Mouse (Mus musculus) neural tube, embryonic 12.5 days (tissue): ENCODE measurements around the gene Ppm1h. TPM values are rescaled to one million over a fixed set of nuclear protein-coding genes. Genes with fewer than 3 reads are reported as not detected.

Source experiments
- ATAC-seq: fragments of 200-750 bp; cut with Nextera tagmentation; 2 replicates; pipeline ENCODE4 v1.8.0; 2017; ENCODE audit warnings: low read depth, mild to moderate bottlenecking, moderate TSS enrichment, moderate library complexity; ENCODE audit not compliant: low FRiP score
- H3K27ac ChIP-seq: fragments of 300-500 bp; sonication (generic); 2 replicates; pipeline ENCODE4 v1.5.1; 2016
- H3K27me3 ChIP-seq: fragments of 300-500 bp; sonication (generic); replicated peaks from 2 replicates; pipeline ENCODE4 v1.6.1; 2016; ENCODE audit warnings: mild to moderate bottlenecking
- H3K36me3 ChIP-seq: fragments of 300-500 bp; sonication (generic); 2 replicates; pipeline ENCODE4 v1.6.1; 2016; ENCODE audit warnings: mild to moderate bottlenecking
- H3K4me1 ChIP-seq: fragments of 300-500 bp; sonication (generic); 2 replicates; pipeline ENCODE4 v1.6.1; 2016
- H3K4me2 ChIP-seq: fragments of 300-500 bp; sonication (generic); replicated peaks from 2 replicates; pipeline ENCODE4 v1.6.1; 2016; ENCODE audit warnings: mild to moderate bottlenecking
- H3K4me3 ChIP-seq: fragments of 300-500 bp; sonication (generic); 2 replicates; pipeline ENCODE4 v1.5.1; 2016
- H3K9ac ChIP-seq: fragments of 300-500 bp; sonication (generic); 2 replicates; pipeline ENCODE4 v1.6.1; 2016; ENCODE audit warnings: mild to moderate bottlenecking
- H3K9me3 ChIP-seq: fragments of 300-500 bp; sonication (generic); 2 replicates; pipeline ENCODE4 v1.6.1; 2016; ENCODE audit warnings: mild to moderate bottlenecking
- WGBS: fragments of 180-500 bp; shearing (Covaris S2); methylation state at CpG from one replicate; pipeline ENCODE4 v1.1.7; 2016; 5-methylcytosine and 5-hydroxymethylcytosine counted together
- polyA plus RNA-seq: library from polyadenylated mRNA; unstranded; fragments of >200 nt; fragmentation: Nextera tagmentation; extraction: Ambion mirVana; gene quantifications from 2 replicates; pipeline ENCODE4 v1.2.1, GENCODE M21; 2016

The Ppm1h gene
- polyA plus RNA-seq, 1 experiment from 2014 or later, result 18.4 TPM

DNA sequence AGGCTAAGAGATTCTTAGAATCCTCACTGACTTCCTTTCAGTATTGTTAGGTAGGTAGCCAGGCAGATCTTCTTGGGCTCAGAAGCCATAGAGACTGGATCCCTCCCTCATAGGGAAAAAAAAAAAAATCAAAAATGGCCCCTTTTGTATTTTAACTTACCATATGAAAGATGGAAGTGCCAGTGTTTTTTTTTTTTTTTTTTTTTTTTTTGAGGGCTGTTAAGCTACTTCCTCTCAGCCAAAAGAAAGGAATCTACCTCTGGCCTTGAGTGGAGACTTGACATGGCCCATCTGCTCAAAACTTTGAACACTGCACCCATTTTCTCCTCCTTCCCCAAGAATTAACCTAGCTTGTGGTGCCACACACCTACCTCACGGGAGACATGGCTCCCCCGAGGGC is 127.3 kb downstream of the Ppm1h start:
- H3K9ac ChIP-seq, result no peak overlapping the region
- no peaks in the 10 kb centered on the region; the same call in 1 of the 2 replicates for H3K27me3 ChIP-seq
- H3K4me1 ChIP-seq, result peaks cover 23% of the 10 kb centered on the region; the same call in 1 of the 2 replicates
- WGBS, result 76% methylated on average over 2 of the region's 2 CpGs
- ATAC-seq, result no peak
- peaks cover 3% of the 10 kb centered on the region; the same call in 1 of the 2 replicates for H3K9me3 ChIP-seq
- H3K4me2 ChIP-seq, result no peak overlapping the region
- H3K27ac ChIP-seq, result no peak overlapping the region
- H3K4me3 ChIP-seq, result no peak overlapping the region
- H3K36me3 ChIP-seq, result no peaks in the 10 kb centered on the region

DNA sequence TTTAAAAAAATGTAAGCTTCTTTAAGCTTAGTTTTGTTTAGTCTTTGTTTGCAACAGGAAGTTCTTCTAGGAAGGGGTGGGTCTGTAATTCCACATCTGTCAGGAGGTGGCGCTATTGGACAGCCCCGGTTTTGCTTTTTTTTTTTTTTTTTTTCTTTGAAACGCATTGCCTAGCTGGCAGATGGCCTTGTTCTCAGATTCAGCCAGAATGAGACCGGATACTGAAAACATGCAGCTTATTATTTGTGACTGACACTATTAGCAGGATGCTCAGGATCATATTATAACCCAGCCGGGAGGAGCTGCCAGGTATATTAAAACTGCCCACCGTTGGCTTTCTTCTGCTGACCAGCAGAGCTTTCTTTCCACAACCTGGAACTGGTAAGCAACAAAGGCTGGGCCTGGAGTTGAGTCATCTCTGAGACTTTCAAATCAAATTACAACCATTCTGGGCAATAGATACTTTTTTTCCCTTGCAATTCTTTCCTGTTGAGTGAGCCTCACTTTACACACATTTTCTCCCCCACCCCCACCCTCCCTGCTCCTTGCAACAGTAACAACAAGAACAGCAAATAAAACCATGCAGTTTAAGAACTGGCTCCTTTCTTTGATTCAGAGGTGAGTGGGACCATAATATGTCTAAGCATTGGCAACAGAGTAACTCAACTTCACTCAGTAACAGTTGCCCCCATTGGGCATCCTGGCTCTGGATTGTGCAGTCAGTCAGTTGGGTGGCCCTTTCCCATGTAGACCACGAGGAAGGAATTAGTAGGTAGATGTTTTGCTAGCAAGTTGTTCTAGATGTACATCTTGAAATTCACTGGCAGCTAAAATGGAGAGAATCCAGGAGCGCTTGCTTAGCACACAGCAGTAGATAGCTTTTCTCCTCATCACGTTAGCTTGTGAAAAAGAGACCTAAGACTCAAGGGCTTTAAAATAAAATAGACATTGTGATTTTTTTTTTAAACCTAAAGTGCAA is 128.9 kb downstream of the Ppm1h start:
- Histone ChIP-seq H3K4me3 (no peak overlapping the region), H3K36me3 (no peaks in the 10 kb centered on the region), H3K9me3 (peaks cover 3% of the 10 kb centered on the region; the same call in 1 of the 2 replicates), H3K4me1 (peaks cover 18% of the 10 kb centered on the region; the same call in 1 of the 2 replicates), H3K9ac (no peak overlapping the region), H3K27me3 (no peaks in the 10 kb centered on the region; the same call in 1 of the 2 replicates), H3K27ac (no peak overlapping the region), H3K4me2 (no peak overlapping the region)
- WGBS, result 38% methylated on average over 9 of the region's 9 CpGs
- no peak for ATAC-seq

DNA sequence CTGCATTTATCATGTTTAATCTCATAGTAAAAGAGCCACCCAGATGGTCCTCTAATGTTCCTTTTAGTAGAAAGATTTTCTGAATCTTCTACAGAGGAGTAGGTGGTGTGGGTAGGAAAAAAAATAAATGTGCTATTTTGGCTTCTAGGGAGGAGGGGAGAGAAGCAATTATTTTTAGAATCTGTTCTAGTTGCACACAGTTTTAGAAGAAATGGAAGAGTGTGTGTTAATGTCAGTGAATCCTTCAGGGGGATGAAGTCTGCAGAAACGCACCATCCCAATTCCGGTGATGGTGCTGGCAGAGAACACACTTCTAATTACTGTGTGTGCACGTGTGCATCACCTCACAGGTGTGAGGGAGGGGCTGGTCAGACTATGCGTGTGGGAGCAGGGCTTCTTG is 129.6 kb downstream of the Ppm1h start:
- 76% methylated on average over 4 of the region's 4 CpGs for WGBS
- no peak overlapping the region for H3K9ac ChIP-seq
- ATAC-seq, result no peak
- no peak overlapping the region for H3K4me3 ChIP-seq
- no peaks in the 10 kb centered on the region for H3K36me3 ChIP-seq
- peaks cover 3% of the 10 kb centered on the region; the same call in 1 of the 2 replicates for H3K9me3 ChIP-seq
- no peak overlapping the region for H3K27ac ChIP-seq
- H3K4me1 ChIP-seq, result peaks cover 14% of the 10 kb centered on the region; the same call in 1 of the 2 replicates
- H3K27me3 ChIP-seq, result peaks cover 1% of the 10 kb centered on the region; the same call in 1 of the 2 replicates
- H3K4me2 ChIP-seq, result no peak overlapping the region

DNA sequence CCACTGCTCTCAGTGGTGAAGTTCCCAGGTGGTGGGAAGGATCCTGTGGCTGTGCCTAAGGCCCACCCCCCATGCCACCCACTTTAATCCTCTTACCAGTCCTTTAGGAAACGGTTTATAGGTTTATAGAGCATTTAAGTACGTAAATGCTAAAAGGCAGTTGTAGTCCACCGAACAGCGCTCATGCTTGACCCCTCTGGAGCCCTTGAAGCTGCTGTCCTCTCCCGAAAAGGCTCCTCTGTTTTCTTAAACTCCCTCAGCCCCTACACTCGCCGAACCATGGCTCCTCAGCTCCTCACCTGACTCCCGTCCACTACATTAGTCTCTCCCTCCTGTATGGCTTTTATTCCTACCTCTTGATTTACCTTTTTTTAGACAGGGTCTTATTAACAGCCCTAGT is 131.3 kb downstream of the Ppm1h start:
- Histone ChIP-seq H3K36me3 (no peaks in the 10 kb centered on the region), H3K9me3 (peaks cover 3% of the 10 kb centered on the region; the same call in 1 of the 2 replicates), H3K4me2 (no peak overlapping the region), H3K27me3 (peaks cover 6% of the 10 kb centered on the region; the same call in 1 of the 2 replicates), H3K4me3 (no peak overlapping the region), H3K9ac (no peak overlapping the region), H3K4me1 (peaks cover 16% of the 10 kb centered on the region; the same call in 1 of the 2 replicates), H3K27ac (no peak overlapping the region)
- 62% methylated on average over 8 of the region's 8 CpGs for WGBS
- no peak for ATAC-seq

DNA sequence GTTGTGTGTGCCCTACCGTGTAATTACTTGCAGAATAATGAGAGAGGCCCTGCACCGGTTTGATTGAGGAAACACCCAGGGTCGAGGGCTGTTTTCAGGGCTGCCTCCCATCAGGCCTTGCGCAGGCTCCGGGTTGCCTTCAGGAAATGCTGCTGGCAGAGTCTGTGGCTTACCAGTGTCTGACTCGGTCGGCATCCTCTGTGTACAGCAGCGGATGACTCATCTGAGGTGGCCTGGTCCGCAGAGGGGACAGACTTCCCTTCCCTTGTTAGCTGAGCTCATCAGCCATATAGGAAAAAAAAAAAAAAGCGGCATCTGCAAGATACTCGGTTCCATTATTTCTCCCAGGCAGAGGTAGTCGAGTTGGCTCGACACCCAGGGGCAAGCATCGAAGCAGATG is 136.5 kb downstream of the Ppm1h start:
- Histone ChIP-seq H3K4me2 (no peak overlapping the region; the same call in 1 of the 2 replicates), H3K4me3 (no peak overlapping the region), H3K27me3 (peaks cover 6% of the 10 kb centered on the region; the same call in 1 of the 2 replicates), H3K36me3 (no peaks in the 10 kb centered on the region), H3K27ac (peak overlapping the region; percentile 7; the same call in 1 of the 2 replicates), H3K4me1 (peaks cover 10% of the 10 kb centered on the region; the same call in 1 of the 2 replicates), H3K9me3 (no peaks in the 10 kb centered on the region), H3K9ac (no peak overlapping the region; the same call in 1 of the 2 replicates)
- 48% methylated on average over 14 of the region's 14 CpGs for WGBS
- peak; percentile 85 for ATAC-seq

DNA sequence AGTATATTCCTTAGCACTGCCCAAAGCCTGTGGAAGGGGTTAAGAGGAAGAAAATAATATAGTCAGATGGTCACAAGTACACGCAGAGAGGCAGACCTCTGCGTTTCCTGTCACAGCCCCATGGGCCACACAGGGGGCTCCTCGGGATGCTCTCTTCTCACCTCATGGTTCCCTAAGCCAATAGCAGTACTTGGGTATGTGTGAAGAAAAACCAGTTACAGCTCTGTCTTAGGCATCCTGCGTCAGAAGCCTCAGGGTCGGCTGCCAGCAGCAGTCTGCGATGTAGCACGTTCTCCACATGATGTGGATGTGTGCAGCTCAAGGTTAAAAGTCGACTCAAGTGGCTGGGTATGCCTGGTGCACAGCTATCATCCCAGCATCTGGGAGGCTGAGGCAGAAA is 139.2 kb downstream of the Ppm1h start:
- WGBS, result 81% methylated on average over 8 of the region's 8 CpGs
- H3K36me3 ChIP-seq, result no peaks in the 10 kb centered on the region
- H3K27me3 ChIP-seq, result peaks cover 6% of the 10 kb centered on the region; the same call in 1 of the 2 replicates
- no peak overlapping the region for H3K4me3 ChIP-seq
- no peaks in the 10 kb centered on the region for H3K9me3 ChIP-seq
- H3K9ac ChIP-seq, result no peak overlapping the region
- no peak for ATAC-seq
- H3K4me2 ChIP-seq, result no peak overlapping the region
- no peak overlapping the region for H3K27ac ChIP-seq
- peaks cover 10% of the 10 kb centered on the region; the same call in 1 of the 2 replicates for H3K4me1 ChIP-seq

DNA sequence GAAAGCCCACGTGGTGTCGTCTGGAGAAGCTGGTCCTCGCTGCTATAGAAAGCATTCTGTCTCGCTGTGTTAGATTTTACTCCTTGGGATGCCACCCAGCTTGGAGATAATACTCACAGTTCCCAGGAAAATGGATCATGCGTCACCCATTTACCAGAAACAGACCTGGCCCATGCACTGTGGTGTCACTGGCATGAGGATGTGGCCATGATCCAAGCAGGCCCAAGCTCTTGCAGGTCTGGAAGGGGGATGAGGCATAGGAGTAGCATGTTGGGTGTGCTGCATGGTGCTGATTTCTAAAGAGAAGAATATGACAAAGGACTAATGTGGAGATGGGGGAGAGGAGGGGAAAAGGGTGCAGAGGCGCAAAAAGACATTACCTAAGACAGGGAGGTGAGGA is 141.2 kb downstream of the Ppm1h start:
- H3K27ac ChIP-seq, result no peak overlapping the region
- no peaks in the 10 kb centered on the region for H3K36me3 ChIP-seq
- no peaks in the 10 kb centered on the region for H3K27me3 ChIP-seq
- peaks cover 12% of the 10 kb centered on the region; the same call in 1 of the 2 replicates for H3K4me1 ChIP-seq
- no peak overlapping the region for H3K9ac ChIP-seq
- H3K4me3 ChIP-seq, result no peak overlapping the region
- 92% methylated on average over 6 of the region's 6 CpGs for WGBS
- H3K4me2 ChIP-seq, result no peak overlapping the region
- H3K9me3 ChIP-seq, result no peaks in the 10 kb centered on the region
- no peak for ATAC-seq

DNA sequence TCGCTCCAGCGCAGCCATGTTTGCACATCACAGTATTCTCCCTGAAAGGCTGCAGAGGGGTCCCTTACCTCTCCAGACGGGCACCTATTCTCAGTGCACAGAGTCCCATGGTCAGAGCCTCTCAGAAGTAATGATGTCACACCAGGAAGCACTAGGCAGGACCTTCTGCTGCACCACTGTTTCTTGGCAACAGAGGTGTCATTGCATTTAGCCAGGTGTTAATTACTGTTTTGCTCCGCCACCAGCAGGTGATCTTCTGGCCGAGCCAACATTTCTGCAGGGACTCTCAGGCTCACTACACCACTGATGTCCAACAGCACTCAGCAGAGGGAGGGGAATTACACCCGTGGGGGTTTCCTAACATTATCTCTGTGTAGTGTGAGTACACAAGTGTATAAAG is 143.0 kb downstream of the Ppm1h start:
- Histone ChIP-seq H3K9me3 (no peaks in the 10 kb centered on the region), H3K27ac (no peak overlapping the region), H3K27me3 (no peaks in the 10 kb centered on the region), H3K4me2 (no peak overlapping the region), H3K9ac (no peak overlapping the region), H3K4me3 (no peak overlapping the region), H3K36me3 (no peaks in the 10 kb centered on the region), H3K4me1 (0 out of 2 replicates have a peak, but pooled peaks cover 12% of the 10 kb centered on the region)
- 83% methylated on average over 6 of the region's 6 CpGs for WGBS
- no peak for ATAC-seq

DNA sequence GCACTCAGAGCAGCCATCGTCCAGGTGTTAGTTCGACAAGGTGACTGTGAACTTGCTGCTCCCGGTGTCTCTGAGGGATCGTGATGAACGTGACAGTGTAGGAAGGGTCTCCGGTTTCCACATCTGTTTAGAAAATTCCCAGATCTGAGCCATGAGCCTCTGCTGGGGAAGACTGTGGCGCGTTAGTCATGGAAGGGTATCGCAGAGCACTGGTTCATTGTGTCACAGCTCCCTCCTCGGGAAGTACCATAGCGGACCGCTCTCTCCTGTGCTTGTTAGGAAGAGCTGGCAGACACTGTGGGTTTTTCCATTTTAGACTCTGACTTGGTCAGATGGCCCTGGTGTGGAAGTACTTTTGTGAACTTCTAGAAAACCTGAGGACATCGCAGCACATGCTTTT is 145.1 kb downstream of the Ppm1h start:
- Histone ChIP-seq H3K27me3 (no peaks in the 10 kb centered on the region), H3K9ac (no peak overlapping the region), H3K27ac (no peak overlapping the region), H3K4me1 (0 out of 2 replicates have a peak, but pooled peaks cover 4% of the 10 kb centered on the region), H3K9me3 (no peaks in the 10 kb centered on the region), H3K36me3 (no peaks in the 10 kb centered on the region), H3K4me3 (no peak overlapping the region), H3K4me2 (no peak overlapping the region)
- no peak for ATAC-seq
- WGBS, result 70% methylated on average over 13 of the region's 13 CpGs

DNA sequence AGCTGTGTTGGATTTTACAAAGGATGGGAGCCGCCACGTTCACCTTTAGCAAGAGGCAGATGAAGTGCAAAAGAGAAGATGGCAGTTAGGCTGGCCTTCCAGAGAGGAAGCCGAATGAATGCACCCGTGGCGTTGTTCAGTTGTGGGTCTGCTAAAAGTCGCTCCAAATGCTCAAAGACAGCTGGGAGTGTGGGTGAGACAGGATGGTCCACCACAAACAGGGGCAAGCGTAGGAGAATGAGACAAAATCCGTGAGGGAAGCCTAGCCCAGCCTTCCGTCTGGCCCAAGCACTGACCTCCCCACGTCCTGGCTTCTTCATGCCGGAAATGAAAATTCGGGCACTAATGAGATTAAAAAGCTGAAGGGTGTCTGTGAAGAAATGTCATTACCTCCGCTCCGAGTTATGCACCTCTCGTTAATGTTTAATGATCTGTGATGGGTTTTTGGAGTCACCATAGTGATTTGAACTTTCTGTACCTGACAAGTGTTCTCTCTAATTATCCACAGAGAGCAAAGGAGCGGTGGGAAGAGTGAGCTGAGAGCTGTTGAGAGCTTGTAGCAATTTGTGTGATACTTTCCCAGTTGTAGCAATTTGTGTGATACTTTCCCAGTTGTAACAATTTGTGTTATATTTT is 148.3 kb downstream of the Ppm1h start:
- Histone ChIP-seq H3K9ac (no peak overlapping the region), H3K36me3 (no peaks in the 10 kb centered on the region), H3K27ac (no peak overlapping the region), H3K4me1 (0 out of 2 replicates have a peak, but pooled peaks cover 4% of the 10 kb centered on the region), H3K9me3 (no peaks in the 10 kb centered on the region), H3K4me2 (no peak overlapping the region), H3K4me3 (no peak overlapping the region), H3K27me3 (no peaks in the 10 kb centered on the region)
- 88% methylated on average over 16 of the region's 16 CpGs for WGBS
- no peak for ATAC-seq

DNA sequence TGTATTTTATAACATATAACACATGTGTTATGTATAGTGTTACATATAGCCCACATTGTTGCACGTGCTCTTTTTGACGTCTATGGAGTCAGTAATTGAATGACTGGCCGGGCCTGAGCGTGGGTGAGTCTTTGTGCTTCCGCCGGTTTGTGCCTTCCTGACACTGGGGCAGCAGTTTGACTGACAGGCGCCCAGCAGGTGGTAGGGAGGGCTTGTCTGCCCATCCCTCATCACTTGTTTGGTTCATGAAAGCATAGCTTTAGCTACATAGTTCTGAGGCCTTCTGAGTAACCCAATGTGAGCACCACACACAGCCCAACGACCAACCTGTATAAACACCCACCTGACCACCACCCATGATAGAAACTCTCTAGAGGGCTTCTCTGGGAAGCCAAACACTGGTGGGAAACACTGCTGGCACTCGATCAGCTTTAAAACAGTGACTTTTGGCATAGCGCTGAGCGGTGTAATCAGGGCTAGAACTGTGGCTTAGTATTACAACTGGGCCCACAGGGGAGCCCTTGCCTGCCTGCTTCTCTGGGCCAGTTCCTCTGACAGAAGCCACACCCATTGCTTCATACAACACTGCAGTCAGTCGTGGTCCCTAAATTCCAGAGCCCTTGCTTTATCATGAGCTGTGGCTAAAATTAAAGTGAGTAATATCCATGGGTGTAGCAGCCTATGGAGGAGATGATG is 149.3 kb downstream of the Ppm1h start:
- H3K36me3 ChIP-seq, result no peaks in the 10 kb centered on the region
- no peaks in the 10 kb centered on the region for H3K9me3 ChIP-seq
- H3K4me2 ChIP-seq, result no peak overlapping the region
- H3K27ac ChIP-seq, result no peak overlapping the region
- no peak for ATAC-seq
- no peak overlapping the region for H3K4me3 ChIP-seq
- WGBS, result 76% methylated on average over 12 of the region's 12 CpGs
- H3K4me1 ChIP-seq, result 0 out of 2 replicates have a peak, but pooled peaks cover 4% of the 10 kb centered on the region
- no peaks in the 10 kb centered on the region for H3K27me3 ChIP-seq
- H3K9ac ChIP-seq, result no peak overlapping the region
